Mouse (Mus musculus): ENCODE measurements around the gene Sf3b4. TPM values are rescaled to one million over a fixed set of nuclear protein-coding genes. Genes with fewer than 3 reads are reported as not detected.
A peak's percentile ranks its signal among the peaks of the same experiment; 100 is the strongest.
"Not testable (repeated sequence)": the region's sequence is repeated elsewhere in the genome, so short reads cannot be mapped to it uniquely, and the experiment has no call there.

The Sf3b4 gene
- polyA plus RNA-seq, 1 experiment from 2014 or later = 190 TPM

- 64% methylated on average over 4 of the region's 4 CpGs for WGBS
- peaks cover 41% of the 10 kb centered on the region for H3K36me3 ChIP-seq
These were observed 7.4 kb downstream of the Sf3b4 start for GRCm38 (mm10) chr3:96179531-96179930.

GRCm38 (mm10) chr3:96180727-96181477 is 8.8 kb downstream of the Sf3b4 start, which contains the start of gene Sv2a:
Gene Sv2a, plus strand, starts transcription at chr3:96181151.
- Histone ChIP-seq H3K4me3 (peak within 1 kb of the TSS; percentile 78), H3K27me3 (ENCODE audit: insufficient read depth, poor library complexity, severe bottlenecking) (no peaks in the 10 kb centered on the region), H3K27ac (peak within 1 kb of the TSS; percentile 90), H3K4me1 (peaks cover 49% of the 10 kb centered on the region), H3K9me3 (no peaks in the 10 kb centered on the region), H3K36me3 (peaks cover 39% of the 10 kb centered on the region)
- DNase-seq (ENCODE audit: low spot score) = no peak
- 0% methylated on average over 17 of the region's 23 CpGs for WGBS

More at GRCm38 (mm10) chr3:96179531-96179930, 7.4 kb downstream of the Sf3b4 start:
- Histone ChIP-seq H3K4me3 (no peak overlapping the region), H3K4me1 (peaks cover 42% of the 10 kb centered on the region), H3K9me3 (no peaks in the 10 kb centered on the region), H3K27ac (no peak overlapping the region), H3K27me3 (ENCODE audit: insufficient read depth, poor library complexity, severe bottlenecking) (no peaks in the 10 kb centered on the region)
- DNase-seq (ENCODE audit: low spot score) = no peak

DNA sequence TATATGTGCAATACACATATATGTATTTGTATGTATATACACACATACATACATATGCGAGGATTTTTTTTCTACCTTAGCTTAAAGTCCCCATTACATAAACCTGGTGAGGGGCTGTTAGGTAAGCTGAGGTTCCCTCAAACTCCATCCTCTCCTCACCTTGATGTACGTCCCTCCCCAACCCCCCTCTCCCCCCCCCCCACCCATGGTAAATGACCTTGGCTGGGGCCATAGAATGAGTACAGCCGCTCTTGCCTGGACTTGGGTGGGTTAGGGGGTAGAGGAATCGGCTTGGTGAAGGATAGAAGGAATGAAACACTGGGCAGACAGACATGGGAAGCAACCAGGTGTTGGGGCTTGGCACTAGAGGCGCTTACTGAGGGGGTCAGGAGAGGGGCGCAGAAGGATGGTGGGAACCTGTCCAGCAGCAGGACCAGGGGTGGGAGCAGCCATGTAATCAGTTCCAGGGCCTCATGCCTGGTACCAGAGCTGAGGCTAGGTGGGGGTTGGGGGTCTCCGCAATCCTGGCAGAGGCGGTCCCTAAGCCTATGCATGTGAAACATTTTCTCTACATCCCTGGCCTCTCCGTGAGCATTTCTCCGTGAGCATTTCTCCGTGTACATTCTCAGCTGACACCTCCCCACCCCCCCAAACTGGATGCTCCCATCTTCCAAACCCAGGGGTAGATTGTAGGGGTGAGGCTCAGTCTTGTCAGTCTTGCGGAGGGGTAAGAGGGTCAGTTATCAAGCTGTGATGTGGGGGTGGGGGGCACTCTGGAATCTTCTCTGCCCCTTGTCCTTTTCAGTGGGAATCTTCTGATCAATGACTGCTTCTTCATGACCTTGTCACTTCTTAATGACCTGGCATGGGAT is 9.6 kb downstream of the Sf3b4 start:
- H3K4me3 ChIP-seq = peak overlapping the region; percentile 78
- no peaks in the 10 kb centered on the region for H3K27me3 ChIP-seq (ENCODE audit: insufficient read depth, poor library complexity, severe bottlenecking)
- peaks cover 36% of the 10 kb centered on the region for H3K36me3 ChIP-seq
- WGBS = 22% methylated on average over 12 of the region's 12 CpGs
- H3K9me3 ChIP-seq = no peaks in the 10 kb centered on the region
- peak overlapping the region; percentile 90 for H3K27ac ChIP-seq
- peaks cover 49% of the 10 kb centered on the region for H3K4me1 ChIP-seq
- DNase-seq (ENCODE audit: low spot score) = no peak

- H3K27ac ChIP-seq = peak overlapping the region; percentile 90
- WGBS = 10% methylated on average over 4 of the region's 4 CpGs
- H3K9me3 ChIP-seq = no peaks in the 10 kb centered on the region
- H3K36me3 ChIP-seq = peaks cover 38% of the 10 kb centered on the region
- H3K4me1 ChIP-seq = peaks cover 49% of the 10 kb centered on the region
- peak overlapping the region; percentile 78 for H3K4me3 ChIP-seq
- DNase-seq (ENCODE audit: low spot score) = no peak
- no peaks in the 10 kb centered on the region for H3K27me3 ChIP-seq (ENCODE audit: insufficient read depth, poor library complexity, severe bottlenecking)
These were observed 10.2 kb downstream of the Sf3b4 start for GRCm38 (mm10) chr3:96182382-96182776.

DNA sequence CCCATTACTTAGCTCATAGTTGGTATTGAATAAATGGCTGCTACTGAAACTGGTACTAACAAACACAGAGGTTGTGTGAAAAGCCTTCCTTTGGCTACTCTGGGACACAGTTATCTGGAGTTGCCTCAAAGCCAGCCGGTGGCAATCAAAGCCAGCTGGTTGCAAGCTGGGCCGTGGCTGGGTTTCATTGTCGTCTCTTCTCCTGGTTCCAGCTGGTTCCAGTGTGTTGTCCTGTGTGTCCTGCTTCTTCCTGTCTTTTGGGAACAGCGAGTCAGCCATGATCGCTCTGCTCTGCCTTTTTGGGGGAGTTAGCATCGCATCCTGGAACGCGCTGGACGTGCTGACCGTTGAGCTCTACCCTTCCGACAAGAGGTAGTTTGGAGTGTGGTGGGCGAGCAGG is 20.8 kb downstream of the Sf3b4 start:
- DNase-seq (ENCODE audit: low spot score) = no peak
- Histone ChIP-seq H3K27me3 (ENCODE audit: insufficient read depth, poor library complexity, severe bottlenecking) (no peaks in the 10 kb centered on the region), H3K4me3 (no peak overlapping the region), H3K4me1 (peaks cover 14% of the 10 kb centered on the region), H3K9me3 (no peaks in the 10 kb centered on the region), H3K27ac (no peak overlapping the region), H3K36me3 (peaks cover 75% of the 10 kb centered on the region)
- 60% methylated on average over 12 of the region's 12 CpGs for WGBS

- no peak overlapping the region for H3K4me3 ChIP-seq
- H3K4me1 ChIP-seq = peaks cover 21% of the 10 kb centered on the region
- DNase-seq (ENCODE audit: low spot score) = no peak
- peaks cover 57% of the 10 kb centered on the region for H3K36me3 ChIP-seq
- 90% methylated on average over 10 of the region's 10 CpGs for WGBS
- no peaks in the 10 kb centered on the region for H3K9me3 ChIP-seq
- H3K27me3 ChIP-seq (ENCODE audit: insufficient read depth, poor library complexity, severe bottlenecking) = no peaks in the 10 kb centered on the region
- H3K27ac ChIP-seq = no peak overlapping the region
These were observed 22.8 kb downstream of the Sf3b4 start for GRCm38 (mm10) chr3:96194966-96195365.

DNA sequence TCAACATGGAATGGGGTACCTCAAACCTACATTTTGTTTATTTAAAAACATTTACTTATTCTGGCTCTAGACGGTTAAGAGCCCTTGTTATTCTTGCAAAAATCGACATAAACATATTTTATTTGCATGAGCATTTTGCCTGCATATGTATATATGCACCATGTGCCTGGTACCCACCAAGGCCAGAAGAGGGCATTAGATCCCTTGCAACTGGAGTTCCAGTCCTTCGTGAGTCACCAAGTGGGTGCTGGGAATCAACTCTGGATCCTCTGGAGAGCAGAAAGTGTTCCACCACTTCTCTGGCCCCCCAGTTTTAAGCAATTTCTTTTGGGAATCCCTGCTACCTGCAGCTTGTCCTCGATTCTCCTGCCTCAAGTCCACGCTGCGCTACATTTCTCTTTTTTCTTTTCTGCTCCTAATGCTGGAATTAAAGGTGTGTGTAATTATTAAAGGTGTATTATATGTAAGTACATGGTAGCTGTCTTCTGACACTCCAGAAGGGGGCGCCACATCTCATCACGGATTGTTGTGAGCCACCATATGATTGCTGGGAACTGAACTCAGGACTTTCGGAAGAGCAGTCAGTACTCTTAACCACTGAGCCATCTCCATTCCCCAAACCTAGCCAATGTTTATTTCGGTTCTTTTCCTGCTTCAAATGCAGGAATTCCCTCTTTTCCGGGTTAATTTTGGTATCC is 23.6 kb downstream of the Sf3b4 start:
- no peak for DNase-seq (ENCODE audit: low spot score)
- no peaks in the 10 kb centered on the region for H3K27me3 ChIP-seq (ENCODE audit: insufficient read depth, poor library complexity, severe bottlenecking)
- no peak overlapping the region for H3K4me3 ChIP-seq
- H3K9me3 ChIP-seq = no peaks in the 10 kb centered on the region
- no peak overlapping the region for H3K27ac ChIP-seq
- peaks cover 21% of the 10 kb centered on the region for H3K4me1 ChIP-seq
- WGBS = 85% methylated on average over 11 of the region's 11 CpGs
- peaks cover 49% of the 10 kb centered on the region for H3K36me3 ChIP-seq

- Histone ChIP-seq H3K4me1 (peaks cover 21% of the 10 kb centered on the region), H3K9me3 (no peaks in the 10 kb centered on the region), H3K4me3 (peak overlapping the region; percentile 79), H3K27ac (peak overlapping the region; percentile 97), H3K27me3 (ENCODE audit: insufficient read depth, poor library complexity, severe bottlenecking) (no peaks in the 10 kb centered on the region), H3K36me3 (peaks cover 42% of the 10 kb centered on the region)
- no peak for DNase-seq (ENCODE audit: low spot score)
- WGBS = 20% methylated on average over 27 of the region's 27 CpGs
These were observed 24.5 kb downstream of the Sf3b4 start for GRCm38 (mm10) chr3:96196437-96197128.

- no peaks in the 10 kb centered on the region for H3K27me3 ChIP-seq (ENCODE audit: insufficient read depth, poor library complexity, severe bottlenecking)
- peaks cover 21% of the 10 kb centered on the region for H3K4me1 ChIP-seq
- DNase-seq (ENCODE audit: low spot score) = peak; percentile 95
- WGBS = under 1% methylated on average over 50 of the region's 50 CpGs
- peak overlapping the region; percentile 97 for H3K27ac ChIP-seq
- H3K4me3 ChIP-seq = peak overlapping the region; percentile 79
- no peaks in the 10 kb centered on the region for H3K9me3 ChIP-seq
- peaks cover 36% of the 10 kb centered on the region for H3K36me3 ChIP-seq
These were observed 25.1 kb downstream of the Sf3b4 start for GRCm38 (mm10) chr3:96197129-96197749.

- peaks cover 21% of the 10 kb centered on the region for H3K4me1 ChIP-seq
- no peak for DNase-seq (ENCODE audit: low spot score)
- WGBS = 3% methylated on average over 6 of the region's 6 CpGs
- H3K27ac ChIP-seq = peak overlapping the region; percentile 97
- H3K36me3 ChIP-seq = peaks cover 27% of the 10 kb centered on the region
- H3K9me3 ChIP-seq = no peaks in the 10 kb centered on the region
- no peaks in the 10 kb centered on the region for H3K27me3 ChIP-seq (ENCODE audit: insufficient read depth, poor library complexity, severe bottlenecking)
- peak overlapping the region; percentile 79 for H3K4me3 ChIP-seq
These were observed 26.0 kb downstream of the Sf3b4 start for GRCm38 (mm10) chr3:96198181-96198580.

DNA sequence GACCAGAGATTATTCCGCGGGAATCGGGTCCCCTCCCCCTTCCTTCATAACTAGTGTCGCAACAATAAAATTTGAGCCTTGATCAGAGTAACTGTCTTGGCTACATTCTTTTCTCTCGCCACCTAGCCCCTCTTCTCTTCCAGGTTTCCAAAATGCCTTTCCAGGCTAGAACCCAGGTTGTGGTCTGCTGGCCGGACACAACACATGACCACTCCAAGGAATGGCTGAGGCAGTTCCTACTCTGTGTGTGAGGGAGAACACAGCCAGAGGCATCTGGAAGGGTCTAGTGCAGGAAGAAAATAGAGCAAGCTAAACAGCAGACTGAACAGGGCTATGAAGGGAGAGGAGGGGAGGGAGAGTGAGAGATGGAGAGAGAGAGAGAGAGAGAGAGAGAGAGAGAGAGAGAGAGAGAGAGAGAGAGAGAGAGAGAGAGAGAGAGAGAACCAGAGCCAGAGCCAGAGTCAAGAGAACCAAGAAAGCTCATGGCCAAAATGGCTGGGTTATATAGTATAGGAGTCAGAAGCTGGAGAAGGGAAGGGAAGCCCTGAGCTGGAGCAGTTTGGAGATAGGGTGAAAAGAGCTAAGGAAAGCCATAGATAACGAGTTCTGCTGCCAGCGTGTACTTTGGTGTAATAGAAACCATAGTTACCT is 26.6 kb downstream of the Sf3b4 start:
- Histone ChIP-seq H3K4me3 (peak overlapping the region; percentile 29; the same call in 1 of the 2 replicates), H3K36me3 (peaks cover 21% of the 10 kb centered on the region), H3K4me1 (peaks cover 21% of the 10 kb centered on the region), H3K27ac (peak overlapping the region; percentile 52; the same call in 1 of the 2 replicates)
- not testable (repeated sequence) for H3K27me3 ChIP-seq (ENCODE audit: insufficient read depth, poor library complexity, severe bottlenecking); DNase-seq (ENCODE audit: low spot score); H3K9me3 ChIP-seq
- WGBS = 24% methylated on average over 8 of the region's 8 CpGs
